Mouse (Mus musculus) megakaryocyte, adult 5-6 weeks (primary cell): ENCODE data around the gene Tbc1d32. TPM values are rescaled to one million over a fixed set of nuclear protein-coding genes. Genes with fewer than 3 reads are reported as not detected.
"Not testable (repeated sequence)": the region's sequence is repeated elsewhere in the genome, so short reads cannot be mapped to it uniquely, and the experiment has no call there.

ENCODE experiments used
- ATAC-seq: 2 replicates; pipeline ENCODE4 v1.8.0; 2016; ENCODE audit warnings: mild to moderate bottlenecking, inconsistent platforms; ENCODE audit not compliant: poor library complexity, severe bottlenecking
- total RNA-seq, 2 experiments: library from RNA; stranded (forward) in 1 of 2; stranded (reverse) in 1 of 2; fragments of 153-499, 151-499 nt in 1 of 2; fragments of 221-1000, 200-1000 nt in 1 of 2; gene quantifications; 2 replicates each; pipeline versions ENCODE4 v1.2.3 to v1.2.4; 2015 to 2017

The Tbc1d32 gene
- total RNA-seq (2015) = 1.2 and 1.4 TPM in 2 replicates
- total RNA-seq (2017) = 3.3 and 3.4 TPM in 2 replicates

DNA sequence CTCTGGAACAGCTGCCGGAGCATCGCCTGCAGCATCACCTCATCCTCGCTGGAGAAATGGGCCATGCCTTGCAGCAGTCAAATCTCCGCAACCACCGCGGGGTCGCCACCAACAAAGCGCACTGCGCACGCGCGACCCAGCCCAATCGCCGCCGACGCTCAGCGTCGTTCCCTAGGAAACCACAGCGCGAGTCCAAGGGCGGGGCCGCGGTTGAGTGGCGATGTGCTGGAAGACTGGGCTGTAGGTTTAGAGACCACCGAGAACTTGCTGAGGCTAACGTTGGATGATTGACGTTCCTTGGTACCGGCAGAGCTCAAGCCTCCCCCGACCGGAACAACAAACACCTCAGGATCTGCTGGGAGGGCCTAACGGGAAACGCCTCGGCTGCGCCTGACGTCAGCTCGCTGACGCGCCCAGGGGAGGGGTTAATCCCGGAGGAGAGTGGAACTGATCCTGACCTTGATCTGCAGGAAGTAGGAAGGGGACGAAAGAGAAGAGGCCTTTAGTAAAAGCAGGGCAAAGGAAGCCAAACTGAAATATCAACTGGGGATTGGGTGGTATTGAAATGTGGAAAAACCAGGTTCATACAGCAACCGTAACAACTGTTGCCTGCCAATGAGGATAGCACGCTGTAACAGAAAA is at the start of gene Tbc1d32:
TSS of gene Tbc1d32 (minus strand) at position 122 of the 642 bp plus-strand sequence.
- ATAC-seq = peak; percentile 95

DNA sequence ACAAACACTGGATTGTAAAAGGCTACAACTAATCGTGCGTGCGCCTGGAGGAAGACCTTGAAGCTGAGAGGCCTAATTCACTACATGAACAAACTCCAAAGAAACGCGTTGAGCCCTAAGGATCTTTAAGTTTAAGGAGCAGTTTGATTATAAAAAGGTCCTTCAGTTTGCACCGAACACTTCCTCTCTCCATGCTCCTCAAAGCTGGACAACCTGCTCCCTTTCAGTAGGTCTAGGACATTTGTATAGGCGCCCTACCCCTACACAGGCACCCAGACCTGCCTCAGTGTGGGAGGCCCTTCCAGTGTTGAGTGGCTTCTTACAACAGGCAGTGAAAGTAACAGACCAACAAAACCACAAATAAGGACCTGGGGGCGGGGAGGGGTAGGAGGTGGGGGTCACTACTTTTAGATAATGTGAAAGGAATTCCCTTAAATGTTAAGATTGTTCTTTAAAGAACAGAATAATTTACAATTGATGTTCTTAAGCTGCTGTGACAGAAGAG is 666 bp downstream of the Tbc1d32 start:
- ATAC-seq = no peak

DNA sequence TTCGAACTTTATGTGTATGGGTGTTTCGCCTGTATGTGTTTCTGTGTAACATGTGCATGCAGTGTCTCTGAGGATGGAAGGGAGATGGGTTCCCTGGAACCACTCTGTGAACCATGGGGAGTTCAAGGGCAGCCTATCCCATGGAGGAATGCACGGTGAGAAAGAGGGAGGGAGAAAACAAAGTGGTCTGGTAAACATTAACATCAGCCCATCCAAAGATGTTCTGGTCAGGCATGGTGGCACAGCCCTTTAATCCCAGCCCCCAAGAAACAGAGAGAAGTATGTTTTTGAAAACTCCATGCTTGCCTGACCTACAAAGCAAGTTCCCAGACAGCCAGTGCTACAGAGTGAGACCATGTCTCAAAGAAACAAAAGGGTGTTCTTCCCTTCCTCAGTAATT is 12.7 kb downstream of the Tbc1d32 start:
- ATAC-seq = no peak

DNA sequence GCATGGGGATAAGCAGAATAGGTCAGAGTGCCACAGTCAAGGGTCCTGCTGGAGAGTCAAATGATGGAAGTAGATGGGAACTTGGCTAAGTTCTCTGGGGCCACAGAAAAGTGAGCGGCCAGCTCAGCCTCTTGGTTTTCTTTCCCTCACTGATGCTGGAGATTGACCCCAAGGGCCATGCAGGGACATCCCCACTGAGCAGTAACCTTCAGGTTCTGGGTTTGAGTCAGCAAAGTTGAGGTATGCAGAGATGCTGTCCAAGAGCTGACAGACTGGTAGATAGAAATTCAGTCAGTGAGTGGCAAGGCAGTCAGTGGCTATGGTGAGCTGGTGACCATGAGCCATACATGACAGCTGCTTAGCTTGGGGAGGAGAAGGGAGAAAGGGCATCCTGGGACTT is 18.1 kb downstream of the Tbc1d32 start:
- no peak for ATAC-seq

DNA sequence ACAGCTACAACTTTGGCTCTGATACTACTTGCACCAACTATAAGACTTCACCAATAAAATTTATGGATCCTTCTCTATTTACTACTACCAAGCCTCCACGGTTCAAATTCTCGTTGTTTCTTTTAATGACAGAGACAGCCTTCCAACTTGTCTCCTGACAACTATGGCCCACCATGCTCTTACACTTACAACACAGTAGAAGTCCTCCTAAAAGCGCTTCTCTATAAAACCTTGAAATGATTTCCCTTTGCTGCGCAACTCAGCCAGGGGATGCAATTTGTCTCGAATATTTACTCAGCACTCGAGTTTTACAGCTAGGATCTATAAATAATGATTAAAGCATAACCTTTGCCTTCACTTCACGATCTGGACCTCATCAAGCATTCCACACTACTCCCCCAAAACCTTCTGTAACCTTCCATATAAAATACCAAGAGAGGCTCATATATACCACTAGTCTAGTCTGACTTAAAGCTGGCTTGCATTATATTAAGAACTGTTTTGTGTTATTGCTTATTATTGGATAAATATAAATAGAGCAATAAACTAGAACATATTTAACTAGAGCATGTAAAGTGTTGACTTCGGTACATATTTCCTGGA is 21.6 kb downstream of the Tbc1d32 start:
- ATAC-seq = no peak

DNA sequence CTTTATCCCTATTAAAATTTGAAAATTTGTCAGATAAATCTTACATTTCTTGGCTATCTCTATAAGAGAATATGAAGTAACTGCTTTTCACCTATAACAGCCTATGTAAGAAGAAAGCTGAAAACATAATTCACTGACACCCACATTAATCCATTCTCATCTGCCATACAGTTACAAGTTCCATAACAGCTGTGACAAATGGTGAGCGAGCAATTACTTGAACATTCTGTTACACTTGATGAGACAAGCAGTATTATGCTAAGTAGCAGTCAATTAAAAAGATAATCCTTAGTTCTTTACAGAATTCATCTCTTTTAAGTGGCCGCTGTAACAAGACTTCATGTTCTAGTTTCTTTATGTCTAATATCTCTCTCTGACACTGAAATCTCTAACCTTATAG is 24.1 kb downstream of the Tbc1d32 start:
- no peak for ATAC-seq

DNA sequence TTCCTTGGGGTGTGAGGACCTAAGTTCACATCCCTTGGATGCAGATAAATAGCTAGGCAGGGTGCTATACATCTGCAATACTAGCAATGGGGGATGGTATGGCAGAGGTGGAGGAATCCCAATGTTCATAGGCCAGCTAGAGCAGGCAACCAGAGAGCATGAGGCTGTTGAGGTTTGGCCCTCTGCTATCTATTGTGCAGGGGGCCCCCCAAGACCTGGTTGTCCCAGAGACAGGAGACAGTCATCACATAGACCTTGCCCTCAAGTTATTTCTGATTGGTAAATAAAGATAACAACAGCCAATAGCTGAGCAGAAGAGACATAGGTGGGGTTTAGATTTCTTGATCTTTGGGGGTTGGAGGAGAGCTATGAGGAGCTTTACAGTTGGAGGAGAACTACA is 28.6 kb downstream of the Tbc1d32 start:
- ATAC-seq = no peak

DNA sequence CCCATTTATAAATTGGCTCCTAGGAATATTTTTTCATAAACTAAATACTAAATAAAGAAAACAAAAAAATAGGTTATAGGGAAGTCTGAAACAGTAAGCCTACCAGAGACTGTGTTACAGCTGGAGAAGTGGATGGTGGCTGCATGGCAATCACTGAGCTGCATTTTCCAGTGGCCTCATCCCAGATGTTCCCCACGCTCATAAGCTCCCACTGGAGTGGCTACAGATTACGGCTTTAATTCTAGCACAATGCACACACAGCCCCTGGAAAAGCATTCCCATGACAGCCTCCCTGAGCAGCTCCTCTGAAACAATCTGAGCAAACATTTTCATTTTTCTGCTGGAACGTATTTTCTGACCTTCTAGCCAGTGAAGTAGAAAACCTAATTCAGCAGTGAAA is 29.8 kb downstream of the Tbc1d32 start:
- no peak for ATAC-seq

DNA sequence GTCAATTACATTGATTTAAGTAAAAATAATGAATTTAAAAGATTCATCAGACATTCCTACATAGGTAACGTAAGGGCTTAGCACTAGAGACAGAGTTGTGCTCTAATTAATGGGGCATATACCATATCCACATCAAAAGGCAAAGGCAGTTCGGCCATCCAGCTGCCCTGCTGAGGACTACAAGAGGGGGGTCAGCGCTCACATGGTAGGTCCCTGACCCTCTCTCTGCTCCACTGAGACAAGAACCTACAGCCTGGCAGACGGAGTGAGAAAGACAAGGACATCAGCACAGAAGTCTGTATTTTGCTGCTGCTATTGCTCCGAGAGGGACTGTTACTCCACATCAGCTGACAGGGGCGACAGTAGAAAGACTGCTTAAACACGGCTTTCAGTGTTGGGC is 34.2 kb downstream of the Tbc1d32 start:
- ATAC-seq = no peak

DNA sequence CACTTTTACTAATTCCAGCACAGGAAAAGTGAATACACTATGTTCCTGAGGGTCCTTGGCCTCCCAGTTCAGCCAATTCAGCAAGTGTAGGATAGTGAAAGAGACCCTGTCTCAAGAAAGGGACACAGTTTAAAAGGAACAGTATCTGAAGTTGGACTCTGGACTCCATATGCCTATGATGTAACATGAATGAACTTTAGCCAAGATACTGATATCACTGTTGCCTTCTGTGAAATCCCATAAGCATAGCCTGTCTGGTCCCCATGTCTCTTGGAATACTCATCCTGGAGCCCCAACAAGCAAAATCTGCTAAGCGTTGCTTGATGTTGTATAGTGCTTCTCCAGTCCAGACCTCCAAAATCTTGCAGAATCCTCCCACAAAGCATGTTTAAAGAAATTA is 46.8 kb downstream of the Tbc1d32 start:
- no peak for ATAC-seq

DNA sequence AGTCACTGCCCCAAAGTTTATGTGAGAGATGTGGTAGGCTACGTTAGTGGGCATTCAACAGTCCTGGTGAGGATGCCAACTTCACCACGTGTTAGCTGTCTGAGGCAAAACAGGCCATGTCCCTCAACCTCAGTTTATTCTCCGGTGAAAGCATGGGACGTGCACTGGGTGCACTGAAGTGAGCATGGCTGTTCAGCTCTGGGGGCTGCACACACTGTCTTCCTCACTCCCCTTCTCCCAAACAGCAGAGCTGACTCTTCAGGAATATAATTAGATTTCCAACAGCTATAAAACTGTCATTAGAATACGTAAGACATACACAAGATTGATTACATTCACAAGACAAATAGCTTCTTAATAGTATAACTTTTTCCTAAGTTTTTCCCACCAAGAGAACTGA is 55.3 kb downstream of the Tbc1d32 start:
- ATAC-seq = no peak

DNA sequence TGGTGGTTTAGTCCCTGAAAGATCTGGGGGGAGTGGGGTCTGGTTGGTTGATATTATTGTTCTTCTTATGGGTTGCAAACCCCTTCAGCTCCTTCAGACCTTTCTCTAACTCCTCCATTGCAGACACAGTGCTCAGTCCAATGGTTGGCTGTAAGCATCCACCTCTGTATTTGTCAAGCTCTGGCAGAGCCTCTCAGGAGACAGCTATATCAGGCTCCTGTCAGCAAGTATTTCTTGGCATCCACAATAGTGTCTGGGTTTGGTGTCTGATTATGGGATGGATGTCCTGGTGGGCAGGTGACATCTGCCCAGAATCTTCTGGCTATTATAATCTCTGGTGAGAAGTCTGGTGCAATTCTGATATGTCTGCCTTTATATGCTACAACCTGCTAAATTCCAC is 60.8 kb downstream of the Tbc1d32 start:
- ATAC-seq = not testable (repeated sequence)

DNA sequence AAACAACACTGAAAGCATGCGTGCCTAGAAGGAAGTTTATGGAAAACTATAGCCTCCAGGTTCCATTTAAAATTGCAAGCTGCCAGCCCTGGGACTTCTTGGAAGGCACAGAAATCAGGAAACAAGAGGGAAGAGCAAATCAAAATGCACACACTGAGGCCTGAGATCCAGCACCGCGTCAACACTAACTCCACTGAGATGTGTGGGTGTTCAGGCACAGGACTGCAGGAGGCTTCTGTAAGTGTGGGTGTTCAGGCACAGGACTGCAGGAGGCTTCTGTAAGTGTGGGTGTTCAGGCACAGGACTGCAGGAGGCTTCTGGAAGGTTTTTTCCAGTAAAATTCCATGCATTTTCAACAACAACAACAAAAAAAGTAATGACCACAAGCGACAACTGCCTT is 62.7 kb downstream of the Tbc1d32 start:
- ATAC-seq = no peak

DNA sequence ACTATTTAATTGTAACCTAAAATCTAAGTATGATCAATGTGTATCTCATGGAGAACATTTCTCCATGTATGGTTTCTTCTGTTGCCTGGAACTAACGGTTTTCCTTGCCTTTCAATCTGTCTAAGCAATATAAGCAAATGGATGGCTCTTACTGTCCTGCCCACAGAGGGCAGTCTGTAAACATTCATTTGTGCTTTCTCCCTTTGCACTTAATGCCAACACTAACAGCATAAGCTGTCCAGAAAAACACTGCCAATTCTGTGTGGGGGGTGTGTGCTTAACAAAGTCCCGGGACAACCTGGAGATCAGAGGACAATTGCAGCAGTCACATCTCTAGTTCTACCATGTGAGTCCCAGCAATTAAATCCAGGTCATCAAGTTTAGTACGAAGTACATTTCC is 64.1 kb downstream of the Tbc1d32 start:
- no peak for ATAC-seq

DNA sequence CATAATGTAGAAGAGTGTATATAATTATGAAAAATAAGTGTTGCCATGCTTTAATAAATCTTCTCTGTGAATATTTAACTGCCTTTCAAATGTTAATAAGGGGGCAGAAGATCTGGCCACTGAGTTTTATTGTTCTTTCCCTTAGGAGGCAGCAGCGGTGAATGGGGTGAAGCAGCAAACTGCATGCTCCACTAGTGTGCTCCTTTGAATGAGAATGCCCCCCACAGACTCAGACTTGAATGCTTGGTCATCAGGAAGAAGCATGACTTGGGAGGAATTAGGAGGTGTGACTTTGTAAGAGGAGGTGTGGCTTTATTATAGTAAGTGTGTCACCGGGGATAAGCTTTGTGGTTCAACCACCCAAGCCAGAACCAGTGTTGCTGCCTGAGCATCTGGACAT is 69.7 kb downstream of the Tbc1d32 start:
- no peak for ATAC-seq

DNA sequence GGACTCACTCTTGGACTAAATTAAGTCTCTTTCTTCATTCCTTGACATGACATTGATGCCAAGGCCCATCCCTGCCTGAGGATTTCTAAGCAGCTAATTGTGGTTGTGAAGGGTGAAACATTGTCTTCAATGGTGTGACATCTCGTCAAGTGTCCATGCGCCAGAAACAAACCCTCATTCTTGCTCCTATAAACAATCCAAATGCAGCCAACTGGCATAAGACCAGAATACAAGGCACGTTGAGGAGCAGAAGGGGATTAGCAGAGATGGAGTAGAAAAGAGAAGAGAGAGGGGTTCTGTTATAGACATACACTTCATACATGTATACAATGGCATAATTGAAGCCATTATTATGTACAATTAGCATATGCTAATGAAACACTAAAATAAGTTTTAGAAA is 70.3 kb downstream of the Tbc1d32 start:
- no peak for ATAC-seq

DNA sequence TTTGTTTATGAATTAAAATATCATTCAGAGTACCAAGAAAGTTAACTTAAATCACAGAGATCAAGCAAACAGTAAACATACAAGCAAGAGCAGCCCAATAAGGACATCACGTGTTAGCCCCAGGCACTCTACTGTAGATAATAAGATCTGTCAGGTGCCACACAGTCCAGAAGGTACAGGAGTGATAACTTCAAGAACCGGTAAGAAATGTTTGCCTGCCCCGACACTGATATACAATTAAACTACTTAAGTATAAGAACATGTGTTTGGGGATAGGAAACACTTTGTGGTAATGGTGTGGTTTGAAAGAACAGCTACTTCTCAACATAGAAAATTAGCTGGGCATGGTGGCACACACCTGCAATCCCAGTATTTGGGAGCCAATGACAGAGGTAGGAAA is 71.5 kb downstream of the Tbc1d32 start:
- ATAC-seq = no peak

DNA sequence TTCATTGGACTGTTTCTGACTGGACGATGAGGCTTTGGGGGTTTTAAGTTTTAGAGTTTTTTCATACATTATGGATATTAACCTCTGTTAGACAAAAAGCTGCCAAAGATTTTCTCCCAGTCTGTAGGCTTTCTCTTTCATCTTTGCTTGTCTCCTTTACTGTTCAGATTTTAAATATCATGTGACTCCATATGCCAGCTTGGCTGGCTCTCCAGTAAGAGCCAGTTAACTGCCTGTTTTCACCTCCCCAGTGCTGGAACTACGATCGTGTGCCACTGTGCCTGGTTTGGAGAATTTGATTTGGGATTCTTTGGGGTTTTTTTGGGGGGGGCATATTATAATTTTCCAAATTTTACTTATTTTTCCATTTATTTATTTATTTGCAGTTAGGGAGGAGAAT is 79.6 kb downstream of the Tbc1d32 start:
- no peak for ATAC-seq

DNA sequence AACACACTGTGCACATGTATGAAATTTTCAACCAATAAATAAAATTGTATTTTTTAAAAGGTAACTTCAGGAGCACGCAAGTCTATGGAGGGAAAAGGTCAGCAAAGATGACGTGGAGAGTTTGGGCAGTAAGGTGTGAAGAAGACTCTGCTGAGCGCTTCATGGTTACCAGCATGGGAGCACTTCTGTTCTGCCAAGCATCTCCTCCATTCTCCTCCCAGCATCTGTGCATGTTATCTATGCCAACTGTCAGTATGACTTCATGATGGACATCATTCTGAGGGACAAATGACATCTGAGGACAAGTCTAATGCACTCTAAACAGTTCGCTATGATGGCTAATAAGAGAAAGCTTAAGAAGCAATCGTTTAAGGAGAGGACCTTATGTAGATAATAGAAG is 91.3 kb downstream of the Tbc1d32 start:
- no peak for ATAC-seq

DNA sequence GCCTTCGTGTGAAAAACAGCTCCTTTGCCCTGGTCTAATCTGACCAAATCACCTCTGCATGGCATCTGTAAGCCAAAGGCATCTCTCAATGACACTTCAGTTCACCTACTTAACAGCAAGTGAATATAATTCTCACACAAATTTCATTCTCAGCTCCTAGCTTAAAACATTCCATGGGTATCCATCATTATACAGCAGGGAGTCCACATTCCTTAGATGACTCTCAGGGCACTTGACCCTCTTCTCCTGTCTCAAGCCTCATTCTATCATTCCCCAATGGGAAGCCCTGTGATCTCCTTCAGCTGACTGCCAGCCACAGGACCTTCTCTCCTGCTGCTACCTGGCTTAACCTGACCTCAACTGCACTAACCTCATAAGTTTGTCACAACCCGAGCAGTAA is 98.8 kb downstream of the Tbc1d32 start:
- no peak for ATAC-seq

DNA sequence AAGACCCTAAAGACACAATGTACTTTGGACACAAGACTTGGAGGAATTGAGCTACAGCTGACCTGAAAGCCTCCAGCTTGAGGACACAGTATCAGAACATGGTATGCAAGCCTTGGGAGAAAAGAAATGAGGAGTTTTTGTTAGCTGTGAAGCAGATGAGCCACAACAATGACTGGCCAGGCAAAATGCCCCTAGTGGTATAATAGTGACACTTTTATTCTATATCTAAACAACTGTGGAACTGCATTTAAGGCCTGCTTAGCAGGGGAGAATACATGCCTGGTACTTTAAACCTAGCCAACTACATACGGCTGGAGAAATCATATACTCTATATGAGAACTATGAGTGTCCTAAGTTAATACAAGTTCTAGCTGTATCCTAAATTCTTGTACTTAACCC is 101.5 kb downstream of the Tbc1d32 start:
- ATAC-seq = no peak

DNA sequence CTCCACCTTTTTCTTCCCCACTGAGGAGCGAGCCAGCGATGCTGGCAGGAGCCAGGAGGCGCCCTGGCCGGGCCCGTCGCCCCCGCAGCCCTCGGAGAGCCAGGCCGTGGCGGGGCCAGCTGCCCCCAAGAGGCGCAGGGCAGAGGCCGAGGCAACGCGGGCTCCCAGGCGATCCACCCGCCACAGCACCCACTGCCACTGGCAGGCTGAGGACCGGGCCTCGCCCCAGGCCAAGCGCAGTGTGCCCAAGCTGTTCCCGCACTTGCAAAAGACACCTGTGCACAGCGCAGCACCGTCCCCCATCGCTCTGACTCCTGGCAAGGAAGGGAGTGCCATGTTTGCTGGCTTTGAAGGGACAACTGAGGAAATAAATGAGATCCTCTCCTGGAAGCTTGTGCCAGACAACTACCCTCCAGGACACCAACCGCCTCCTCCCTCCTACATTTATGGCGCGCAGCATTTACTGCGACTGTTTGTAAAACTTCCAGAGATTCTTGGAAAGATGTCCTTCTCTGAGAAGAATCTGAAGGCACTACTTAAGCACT is 112.8 kb downstream of the Tbc1d32 start:
- no peak for ATAC-seq
